Mouse (Mus musculus): ENCODE measurements around the gene Sdr42e1. TPM values are rescaled to one million over a fixed set of nuclear protein-coding genes. Genes with fewer than 3 reads are reported as not detected.
A peak's percentile ranks its signal among the peaks of the same experiment; 100 is the strongest.

Gene Sdr42e1
- total RNA-seq, 2 experiments from 2014 or later, result 4.7 to 6.5 TPM

DNA sequence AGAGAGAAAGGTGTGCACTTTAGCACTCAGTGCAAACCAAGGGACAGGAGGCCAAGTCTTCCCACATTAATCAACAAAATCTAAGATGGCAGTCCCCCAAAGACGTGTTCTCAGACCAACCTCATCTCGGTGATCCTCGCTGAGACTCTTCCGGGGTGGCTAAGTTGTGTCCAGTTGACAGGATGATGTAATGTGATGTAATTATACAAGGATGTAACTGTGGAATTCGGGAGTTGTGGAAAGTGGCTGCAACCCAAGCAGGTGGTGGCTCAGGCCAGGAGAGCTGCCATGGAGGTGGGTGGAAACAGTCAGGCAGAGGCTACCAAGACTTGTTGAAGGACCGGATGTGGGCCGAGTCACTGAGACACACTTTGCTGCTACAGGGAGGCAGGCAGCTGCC is 14.4 kb upstream of the Sdr42e1 start:
- intact Hi-C loops (cut with DNase I), result no loop called here
- Histone ChIP-seq H3K27ac (no peak overlapping the region), H3K4me3 (no peak overlapping the region)
- TF ChIP-seq CTCF (IDR thresholded peaks at IDR 0.05), result no peak
- DNase-seq (ENCODE audit: extremely low spot score in 1 of 2, low spot score in 2 of 2), result no peak

- Histone ChIP-seq H3K27ac (no peak overlapping the region), H3K4me3 (no peak overlapping the region)
- DNase-seq (ENCODE audit: extremely low spot score in 1 of 2, low spot score in 2 of 2), result no peak
- TF ChIP-seq CTCF (IDR thresholded peaks at IDR 0.05), result no peak
- intact Hi-C loops (cut with DNase I), result no loop called here
These were observed 11.0 kb upstream of the Sdr42e1 start for GRCm38 (mm10) chr8:117684504-117684903.

DNA sequence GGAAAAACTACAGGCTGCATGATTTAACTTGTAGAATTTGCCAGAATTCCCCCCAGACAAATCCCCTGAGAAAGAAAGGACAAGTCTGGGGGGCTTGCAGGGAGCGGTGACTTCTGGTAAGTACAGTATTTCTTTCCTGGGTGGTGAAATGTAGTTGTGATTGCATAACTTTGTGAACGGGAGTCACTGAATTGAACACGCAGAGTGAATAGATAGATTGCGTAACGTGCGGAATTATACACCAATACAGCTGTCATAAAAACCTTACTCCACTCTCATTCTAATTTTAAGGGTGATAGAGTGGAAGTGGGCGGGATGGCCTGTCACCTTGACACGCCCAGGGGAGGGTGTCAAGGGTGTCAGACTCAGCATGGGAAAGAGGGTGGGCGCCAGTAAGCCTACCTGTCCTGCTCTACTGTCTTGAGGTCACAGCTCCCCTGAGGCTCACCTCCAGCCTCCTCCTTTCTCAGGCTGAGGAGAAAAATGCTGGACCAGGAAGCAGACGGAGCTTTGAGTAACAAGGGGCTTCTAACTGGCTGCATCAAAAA is 10.5 kb upstream of the Sdr42e1 start:
- H3K27ac ChIP-seq, result no peak overlapping the region
- no peak for TF ChIP-seq CTCF (IDR thresholded peaks at IDR 0.05)
- no peak for DNase-seq (ENCODE audit: extremely low spot score in 1 of 2, low spot score in 2 of 2)
- intact Hi-C loops (cut with DNase I), result no loop called here
- no peak overlapping the region for H3K4me3 ChIP-seq

DNA sequence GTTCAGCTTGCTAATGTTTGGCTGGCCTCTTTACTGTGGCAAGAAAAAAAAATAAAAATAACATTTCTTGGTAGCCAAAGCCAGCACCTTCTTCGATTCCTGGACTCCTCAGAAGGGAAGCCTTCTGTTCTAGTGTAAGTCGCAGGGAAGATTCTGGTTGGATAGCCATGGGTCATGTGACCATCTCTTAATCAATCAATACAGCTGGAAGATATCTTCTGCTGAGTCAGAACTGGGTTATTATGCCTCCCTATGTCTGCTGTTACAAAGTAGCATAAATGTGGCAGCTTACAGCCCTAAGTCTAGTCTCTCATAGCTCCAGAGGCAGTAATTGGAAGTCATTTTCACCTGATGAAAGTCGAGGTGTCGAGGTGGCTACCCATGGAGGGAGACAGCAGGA is 5.2 kb upstream of the Sdr42e1 start:
- no peak for DNase-seq (ENCODE audit: extremely low spot score in 1 of 2, low spot score in 2 of 2)
- no peak overlapping the region for H3K27ac ChIP-seq
- TF ChIP-seq CTCF (IDR thresholded peaks at IDR 0.05), result no peak
- intact Hi-C loops (cut with DNase I), result no loop called here
- no peak overlapping the region for H3K4me3 ChIP-seq

- intact Hi-C loops (cut with DNase I), result no loop called here
These were observed 3.5 kb upstream of the Sdr42e1 start for GRCm38 (mm10) chr8:117677011-117677410.

DNA sequence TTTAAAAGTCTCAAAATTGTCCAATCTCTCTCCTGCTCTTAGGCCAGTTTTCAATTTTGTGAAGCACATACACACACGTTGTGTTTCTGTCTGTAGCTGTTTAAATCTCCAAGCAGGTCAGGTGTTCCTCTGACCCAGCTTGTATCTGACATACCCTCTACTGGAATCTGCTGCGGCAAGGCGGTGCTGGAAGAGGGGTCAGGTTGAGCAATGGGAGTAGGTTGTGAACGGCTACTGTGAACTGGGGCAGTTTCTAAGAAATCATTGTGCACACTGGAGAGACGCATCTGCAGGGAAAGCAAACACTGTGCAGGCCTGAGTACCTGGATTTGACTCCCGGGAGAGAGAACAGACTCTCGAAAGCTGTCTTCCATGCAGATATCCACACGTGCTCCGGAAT is 3.0 kb upstream of the Sdr42e1 start:
- H3K4me3 ChIP-seq, result no peak overlapping the region
- no peak overlapping the region for H3K27ac ChIP-seq
- DNase-seq (ENCODE audit: extremely low spot score in 1 of 2, low spot score in 2 of 2), result no peak
- intact Hi-C loops (cut with DNase I), result no loop called here
- TF ChIP-seq CTCF (IDR thresholded peaks at IDR 0.05), result no peak

More at GRCm38 (mm10) chr8:117677011-117677410, 3.5 kb upstream of the Sdr42e1 start:
- no peak for DNase-seq (ENCODE audit: extremely low spot score in 1 of 2, low spot score in 2 of 2)
- H3K4me3 ChIP-seq, result no peak overlapping the region
- no peak for TF ChIP-seq CTCF (IDR thresholded peaks at IDR 0.05)
- H3K27ac ChIP-seq, result no peak overlapping the region

DNA sequence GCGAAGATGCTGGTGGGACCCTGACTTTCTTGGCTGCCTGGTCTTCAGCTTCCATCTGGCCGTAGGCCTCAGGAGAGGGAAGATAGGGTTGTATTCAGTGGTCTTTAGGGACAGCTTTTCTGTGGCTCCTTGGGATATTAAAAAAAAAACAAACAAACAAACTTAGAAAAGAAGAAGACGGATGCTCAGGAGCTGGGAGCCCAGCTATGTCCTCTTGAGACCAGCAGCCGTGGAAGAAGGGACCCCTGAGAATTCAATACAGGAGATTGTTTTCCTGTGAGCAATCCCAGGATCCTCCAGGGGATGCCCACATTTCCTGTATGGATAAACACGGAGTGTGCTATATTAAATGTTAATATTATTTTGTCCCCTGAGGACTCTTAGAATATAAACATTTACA is 1.7 kb upstream of the Sdr42e1 start:
- Histone ChIP-seq H3K27ac (no peak overlapping the region), H3K4me3 (no peak overlapping the region)
- DNase-seq (ENCODE audit: extremely low spot score in 1 of 2, low spot score in 2 of 2), result no peak
- intact Hi-C loops (cut with DNase I), result no loop called here
- no peak for TF ChIP-seq CTCF (IDR thresholded peaks at IDR 0.05)

GRCm38 (mm10) chr8:117672558-117672957 is 931 bp downstream of the Sdr42e1 start:
- intact Hi-C loops (cut with DNase I), result no loop called here
- DNase-seq (ENCODE audit: extremely low spot score in 1 of 2, low spot score in 2 of 2), result no peak

GRCm38 (mm10) chr8:117670461-117670860 is 3.0 kb downstream of the Sdr42e1 start:
- H3K27ac ChIP-seq, result no peak overlapping the region
- TF ChIP-seq CTCF (IDR thresholded peaks at IDR 0.05), result no peak
- intact Hi-C loops (cut with DNase I), result no loop called here
- no peak overlapping the region for H3K4me3 ChIP-seq
- DNase-seq (ENCODE audit: extremely low spot score in 1 of 2, low spot score in 2 of 2), result no peak

More at GRCm38 (mm10) chr8:117672558-117672957, 931 bp downstream of the Sdr42e1 start:
- H3K27ac ChIP-seq, result no peak overlapping the region
- TF ChIP-seq CTCF (IDR thresholded peaks at IDR 0.05), result no peak
- no peak overlapping the region for H3K4me3 ChIP-seq

- Histone ChIP-seq H3K27ac (no peak overlapping the region), H3K4me3 (no peak overlapping the region)
- no peak for TF ChIP-seq CTCF (IDR thresholded peaks at IDR 0.05)
- intact Hi-C loops (cut with DNase I), result no loop called here
- no peak for DNase-seq (ENCODE audit: extremely low spot score in 1 of 2, low spot score in 2 of 2)
These were observed 6.0 kb downstream of the Sdr42e1 start for GRCm38 (mm10) chr8:117667349-117668124.

GRCm38 (mm10) chr8:117660358-117661031 is 13.0 kb downstream of the Sdr42e1 start:
- no peak for TF ChIP-seq CTCF (IDR thresholded peaks at IDR 0.05)
- intact Hi-C loops (cut with DNase I), result no loop called here
- H3K4me3 ChIP-seq, result no peak overlapping the region
- H3K27ac ChIP-seq, result no peak overlapping the region
- DNase-seq (ENCODE audit: extremely low spot score in 1 of 2, low spot score in 2 of 2), result peak; percentile 13 to 27

DNA sequence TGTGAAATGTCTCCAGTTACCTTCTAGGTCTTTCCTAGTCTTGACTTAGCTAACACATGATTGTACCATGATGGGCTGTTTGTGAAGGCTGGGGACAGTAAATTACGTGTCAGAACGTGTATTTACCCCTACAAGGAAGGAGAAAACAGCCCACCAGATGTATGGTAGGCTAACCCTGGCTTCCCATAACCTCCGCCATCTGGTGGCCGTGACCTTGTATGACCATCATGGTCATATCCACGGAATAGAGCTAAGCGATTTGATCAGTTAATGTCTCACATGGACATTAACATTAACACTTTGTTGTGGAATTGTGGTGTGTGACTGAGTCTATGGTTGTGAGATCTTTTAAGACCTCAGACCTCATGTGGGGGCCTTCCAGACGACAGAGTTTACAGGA is 14.5 kb downstream of the Sdr42e1 start:
- no peak; the same call in 1 of the 2 replicates for TF ChIP-seq CTCF (IDR thresholded peaks at IDR 0.05)
- intact Hi-C loops (cut with DNase I), result no loop called here
- no peak for DNase-seq (ENCODE audit: extremely low spot score in 1 of 2, low spot score in 2 of 2)
- no peak overlapping the region for H3K4me3 ChIP-seq
- no peak overlapping the region for H3K27ac ChIP-seq
